In genomic region chrX:48092129-48092528, GRCm38 (mm10) we compare ENCODE assay signal across 22 mouse cellular contexts. TPM values are rescaled to one million over a fixed set of nuclear protein-coding genes. Genes with fewer than 3 reads are reported as not detected.
DNase-seq lines count a peak whose midpoint lies in the region; ATAC-seq and TF ChIP-seq lines count a peak whose summit lies in the region.
"Had no signal": no experiment of that assay in that cellular context is flagged by ENCODE, and none has a peak within 500 bp of the region (broad histone marks: within the 10 kb centered on the region; RNA-seq: fewer than 3 reads in every experiment).

No protein-coding gene starts in this region.

- H3K4me1 ChIP-seq in heart, embryonic 11.5 days (ENCODE audit: control insufficient read depth, insufficient read depth, low read length) = no peaks in the 10 kb centered on the region
- H3K4me1 ChIP-seq in lung, embryonic 14.5 days (ENCODE audit: insufficient read depth) = no peaks in the 10 kb centered on the region; the same call in 1 of the 2 replicates
- H3K4me1 ChIP-seq: embryonic facial prominence, embryonic 13.5 days; hindbrain, embryonic 12.5 days; intestine, embryonic 15.5 days; limb, embryonic 13.5 days; neural tube, embryonic 13.5 days had no signal

- DNase-seq in heart, adult 9 months (ENCODE audit: low spot score in 2 of 2) = peak; percentile 10 to 37
- DNase-seq in lung, embryonic 14.5 days = peak; percentile 61
- no peak for DNase-seq in lung, adult 18-20 months
- DNase-seq in cerebellum, adult 18-20 months = peak; percentile 47 to 59
- DNase-seq in cerebellum, postnatal 14 days = peak; percentile 47 to 70
- DNase-seq in left cerebral cortex, postnatal 14 days (ENCODE audit: low spot score in 2 of 2) = no peak
- DNase-seq in B cell, adult 2 months = no peak
- DNase-seq: adrenal gland, postnatal 14 days; gastrocnemius, postnatal 10 days; liver, postnatal 0 days; thymus, postnatal 4 days had no signal

- no peak overlapping the region for H3K4me3 ChIP-seq in heart, embryonic 11.5 days (ENCODE audit: low read depth, low read length)
- no peak overlapping the region for H3K4me3 ChIP-seq in lung, embryonic 14.5 days (ENCODE audit: low read depth, low read length)
- H3K4me3 ChIP-seq: embryonic facial prominence, embryonic 13.5 days; forebrain, embryonic 15.5 days; heart, embryonic 12.5 days; hindbrain, embryonic 12.5 days; intestine, embryonic 15.5 days; left cerebral cortex, adult 2 months; limb, embryonic 13.5 days; neural tube, embryonic 13.5 days had no signal

- intact Hi-C loops in left cerebral cortex, postnatal 14 days (cut with DNase I) = no loop called here

- ATAC-seq in heart, embryonic 11.5 days (replicated peaks; ENCODE audit: insufficient number of reproducible peaks, low FRiP score, low TSS enrichment) = no peak
- ATAC-seq in lung, embryonic 14.5 days (ENCODE audit: insufficient read depth) = peak; percentile 63; the same call in 1 of the 2 replicates
- ATAC-seq: forebrain, embryonic 15.5 days; intestine, embryonic 15.5 days; liver, postnatal 0 days had no signal

- H3K27me3 ChIP-seq in heart, embryonic 11.5 days (ENCODE audit: control insufficient read depth, insufficient read depth, low read length) = no peaks in the 10 kb centered on the region
- H3K27me3 ChIP-seq in lung, embryonic 14.5 days (ENCODE audit: insufficient read depth, low read length) = no peaks in the 10 kb centered on the region
- H3K27me3 ChIP-seq: CH12.LX; embryonic facial prominence, embryonic 13.5 days; forebrain, embryonic 15.5 days; hindbrain, embryonic 12.5 days; intestine, embryonic 15.5 days; neural tube, embryonic 13.5 days had no signal

- no peak overlapping the region for H3K4me2 ChIP-seq in heart, embryonic 11.5 days
- no peak overlapping the region for H3K4me2 ChIP-seq in lung, embryonic 14.5 days
- H3K4me2 ChIP-seq: embryonic facial prominence, embryonic 13.5 days; forebrain, embryonic 15.5 days; heart, embryonic 12.5 days; hindbrain, embryonic 12.5 days; intestine, embryonic 15.5 days; limb, embryonic 13.5 days; neural tube, embryonic 13.5 days had no signal

- no peak overlapping the region for H3K9ac ChIP-seq in heart, embryonic 11.5 days (ENCODE audit: low read depth, low read length)
- H3K9ac ChIP-seq in lung, embryonic 14.5 days = no peak overlapping the region
- H3K9ac ChIP-seq: embryonic facial prominence, embryonic 13.5 days; forebrain, embryonic 15.5 days; heart, embryonic 12.5 days; hindbrain, embryonic 12.5 days; intestine, embryonic 15.5 days; limb, embryonic 13.5 days; liver, postnatal 0 days; neural tube, embryonic 13.5 days had no signal

- no peak overlapping the region for H3K27ac ChIP-seq in heart, embryonic 11.5 days (ENCODE audit: low read depth, low read length)
- no peak overlapping the region for H3K27ac ChIP-seq in lung, embryonic 14.5 days (ENCODE audit: low read depth)
- H3K27ac ChIP-seq: embryonic facial prominence, embryonic 13.5 days; forebrain, embryonic 15.5 days; hindbrain, embryonic 12.5 days; intestine, embryonic 15.5 days; left cerebral cortex, adult 2 months; limb, embryonic 13.5 days; neural tube, embryonic 13.5 days had no signal

- no peak for TF ChIP-seq CTCF in lung, embryonic 14.5 days (IDR thresholded peaks at IDR 0.05; ENCODE audit: low read depth)

- H3K36me3 ChIP-seq in heart, embryonic 11.5 days (ENCODE audit: control insufficient read depth, insufficient read depth, low read length) = no peaks in the 10 kb centered on the region
- no peaks in the 10 kb centered on the region for H3K36me3 ChIP-seq in lung, embryonic 14.5 days (ENCODE audit: insufficient read depth)
- H3K36me3 ChIP-seq: embryonic facial prominence, embryonic 13.5 days; forebrain, embryonic 15.5 days; heart, embryonic 12.5 days; hindbrain, embryonic 12.5 days; intestine, embryonic 15.5 days; limb, embryonic 13.5 days; neural tube, embryonic 13.5 days had no signal

- 34% methylated on average over 10 of the region's 10 CpGs for WGBS in heart, embryonic 11.5 days (ENCODE audit: insufficient replicate concordance)
- WGBS in lung, embryonic 14.5 days = 28% methylated on average over 10 of the region's 10 CpGs

- H3K9me3 ChIP-seq in heart, embryonic 11.5 days (replicated peaks; ENCODE audit: control insufficient read depth, low read length) = no peaks in the 10 kb centered on the region
- no peaks in the 10 kb centered on the region for H3K9me3 ChIP-seq in lung, embryonic 14.5 days (ENCODE audit: low read depth, low read length)
- H3K9me3 ChIP-seq: embryonic facial prominence, embryonic 13.5 days; forebrain, embryonic 15.5 days; heart, embryonic 12.5 days; hindbrain, embryonic 12.5 days; intestine, embryonic 15.5 days; limb, embryonic 13.5 days; neural tube, embryonic 13.5 days had no signal

RNA-seq across cellular contexts. Expression of gene Xpnpep2, which starts 16.4 kb away (rescaled TPM):
- 0.55 and 0.72 TPM in 2 replicates for polyA plus RNA-seq in heart, embryonic 11.5 days (2014; fragmentation: Nextera tagmentation; extraction: Ambion mirVana)
- polyA plus RNA-seq in lung, embryonic 14.5 days (2014; fragmentation: Nextera tagmentation; extraction: Ambion mirVana) = 1.3 and 1.5 TPM in 2 replicates
- total RNA-seq in left cerebral cortex, postnatal 14 days (2021) = under 1 TPM; 0.40 to 0.48 TPM
- total RNA-seq: monocyte, adult 5-6 weeks had no signal

RNA-seq across cellular contexts. Expression of gene Sash3, which starts 54.1 kb away (rescaled TPM):
- 0.76 and 1.0 TPM in 2 replicates for polyA plus RNA-seq in heart, embryonic 11.5 days (2014; fragmentation: Nextera tagmentation; extraction: Ambion mirVana)
- polyA plus RNA-seq in lung, embryonic 14.5 days (2014; fragmentation: Nextera tagmentation; extraction: Ambion mirVana) = 2.1 and 2.6 TPM in 2 replicates
- total RNA-seq in left cerebral cortex, postnatal 14 days (2021) = 1 to 10 TPM; 1.5 to 1.8 TPM

RNA-seq across cellular contexts. Expression of gene Apln, which starts 57.5 kb away (rescaled TPM):
- polyA plus RNA-seq in heart, embryonic 11.5 days (2014; fragmentation: Nextera tagmentation; extraction: Ambion mirVana) = 0.84 and 0.93 TPM in 2 replicates
- 15.7 and 16.2 TPM in 2 replicates for polyA plus RNA-seq in lung, embryonic 14.5 days (2014; fragmentation: Nextera tagmentation; extraction: Ambion mirVana)
- 10 to 100 TPM; 27.0 to 28.0 TPM for total RNA-seq in left cerebral cortex, postnatal 14 days (2021)

Comparison
In these comparisons a context has a peak if more than half of its experiments do, and no peak if none do; other contexts are left out.
1. DNase-seq: peak in heart, adult 9 months (2 of 2), lung, embryonic 14.5 days (single experiment), cerebellum, adult 18-20 months (2 of 2) and cerebellum, postnatal 14 days (2 of 2); none in lung, adult 18-20 months (0 of 2), left cerebral cortex, postnatal 14 days (0 of 2) and B cell, adult 2 months (0 of 2).